Mouse (Mus musculus) forebrain, embryonic 14.5 days (tissue): ENCODE data around the gene Tomm22. TPM values are rescaled to one million over a fixed set of nuclear protein-coding genes. Genes with fewer than 3 reads are reported as not detected.

Source experiments
- polyA plus RNA-seq: library from polyadenylated mRNA; unstranded; fragments of >200 nt; fragmentation: Nextera tagmentation; extraction: Ambion mirVana; gene quantifications from 2 replicates; pipeline ENCODE4 v1.2.1, GENCODE M21; 2014

Gene Tomm22
- polyA plus RNA-seq, 1 experiment from 2014 or later, result 300 TPM

Other genes starting within 250 kb of the Tomm22 start
- gene Csnk1e, start 215.3 kb upstream of the Tomm22 start, polyA plus RNA-seq, result 114 and 158 TPM in 2 replicates
- 0.18 TPM in 1 of 2 replicates, not detected in the other for gene Kcnj4, start 165.6 kb upstream of the Tomm22 start, polyA plus RNA-seq
- 6.8 and 8.4 TPM in 2 replicates for gene Kdelr3, start 154.4 kb upstream of the Tomm22 start, polyA plus RNA-seq
- 88.7 and 97.1 TPM in 2 replicates for gene Ddx17, start 124.1 kb upstream of the Tomm22 start, polyA plus RNA-seq
- gene Dmc1, start 65.8 kb upstream of the Tomm22 start, polyA plus RNA-seq, result 0.43 and 0.74 TPM in 2 replicates
- 3.4 and 5.3 TPM in 2 replicates for gene Fam227a, start 11.9 kb upstream of the Tomm22 start, polyA plus RNA-seq
- gene Cby1, start 11.7 kb upstream of the Tomm22 start, polyA plus RNA-seq, result 111 and 118 TPM in 2 replicates
- 14.7 and 15.2 TPM in 2 replicates for gene Josd1, start 17.1 kb downstream of the Tomm22 start, polyA plus RNA-seq
- 36.2 and 43.5 TPM in 2 replicates for gene Gtpbp1, start 20.0 kb downstream of the Tomm22 start, polyA plus RNA-seq
- 4.8 and 7.6 TPM in 2 replicates for gene Sun2, start 71.7 kb downstream of the Tomm22 start, polyA plus RNA-seq
- gene Dnal4, start 107.0 kb downstream of the Tomm22 start, polyA plus RNA-seq, result 96.1 and 101 TPM in 2 replicates
- gene Nptxr, start 133.9 kb downstream of the Tomm22 start, polyA plus RNA-seq, result 7.6 and 8.5 TPM in 2 replicates
- gene Npcd, start 163.4 kb downstream of the Tomm22 start, polyA plus RNA-seq, result not detected in 2 replicates
- 18.1 and 29.1 TPM in 2 replicates for gene Cbx6, start 163.8 kb downstream of the Tomm22 start, polyA plus RNA-seq
- gene Apobec3, start 220.8 kb downstream of the Tomm22 start, polyA plus RNA-seq, result 4.8 and 5.6 TPM in 2 replicates